8 mouse cellular contexts compared by ENCODE assay signal in the genomic region with DNA sequence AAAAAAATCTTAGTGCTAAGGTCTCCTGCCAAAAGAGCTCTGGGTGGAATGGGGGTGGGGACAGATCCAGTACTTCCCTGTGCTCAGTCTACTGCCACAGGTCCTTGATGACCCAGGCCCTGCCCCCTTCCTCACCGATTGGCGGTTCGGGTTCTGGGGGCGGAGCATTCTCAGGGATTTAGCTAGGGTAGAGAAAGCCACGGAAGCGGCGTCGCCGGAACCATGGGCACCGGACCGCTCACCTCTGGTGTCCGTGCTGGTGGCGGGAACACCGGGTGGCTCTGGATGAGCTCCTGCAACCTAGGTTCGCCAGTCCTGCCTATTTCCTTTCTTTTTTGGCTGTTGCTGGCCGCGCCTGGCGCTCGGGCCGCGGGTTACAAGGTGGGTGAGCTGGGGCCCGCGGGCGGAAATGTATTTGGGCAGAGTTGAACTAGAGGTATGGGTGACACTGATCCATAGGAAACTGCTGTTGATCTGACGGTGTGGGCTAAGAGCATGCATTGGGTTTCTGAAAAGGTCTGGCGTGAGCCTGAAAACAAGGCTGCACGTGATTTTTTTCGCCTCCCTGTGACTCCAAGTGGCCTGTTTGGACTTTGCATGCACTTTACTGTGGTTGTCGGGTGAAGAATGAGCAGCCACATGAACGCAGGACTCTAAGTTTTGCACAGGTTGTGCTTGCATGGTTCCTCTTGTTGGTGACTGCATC. TPM values are rescaled to one million over a fixed set of nuclear protein-coding genes. Genes with fewer than 3 reads are reported as not detected.
DNase-seq lines count a peak whose midpoint lies in the region; ATAC-seq and TF ChIP-seq lines count a peak whose summit lies in the region.

Gene Man2b1 (plus strand): TSS at position 163 of the 706 bp plus-strand sequence.

- H3K27ac ChIP-seq in forebrain, embryonic 11.5 days (ENCODE audit: low read depth, low read length), result no peak within 1 kb of the TSS
- H3K27ac ChIP-seq in heart, embryonic 16.5 days (ENCODE audit: low read length), result peak within 1 kb of the TSS; percentile 51; the same call in 1 of the 2 replicates
- peak within 1 kb of the TSS; percentile 45 for H3K27ac ChIP-seq in liver, embryonic 16.5 days (ENCODE audit: low read length)
- no peak within 1 kb of the TSS for H3K27ac ChIP-seq in neural tube, embryonic 13.5 days (replicated peaks)
- H3K27ac ChIP-seq in testis, adult 2 months (ENCODE audit: control insufficient read depth, insufficient read depth, low read depth, low read length), result 0 out of 2 replicates have a peak within 1 kb of the TSS, but pooled peaks have one; percentile 41

- peak within 1 kb of the TSS; percentile 53 for H3K4me3 ChIP-seq in forebrain, embryonic 11.5 days (ENCODE audit: low read depth, low read length)
- H3K4me3 ChIP-seq in heart, embryonic 16.5 days (ENCODE audit: low read length), result peak within 1 kb of the TSS; percentile 75
- peak within 1 kb of the TSS; percentile 78 for H3K4me3 ChIP-seq in liver, embryonic 16.5 days (ENCODE audit: low read depth, low read length)
- peak within 1 kb of the TSS; percentile 63 for H3K4me3 ChIP-seq in neural tube, embryonic 13.5 days
- H3K4me3 ChIP-seq in testis, adult 2 months (ENCODE audit: control insufficient read depth, low read depth, low read length), result peak within 1 kb of the TSS; percentile 84

- peak; percentile 85 for ATAC-seq in forebrain, embryonic 11.5 days (replicated peaks; ENCODE audit: low FRiP score)
- peak; percentile 81 for ATAC-seq in heart, embryonic 16.5 days (replicated peaks; ENCODE audit: extremely low read depth, insufficient read depth, low FRiP score)
- ATAC-seq in liver, embryonic 16.5 days (ENCODE audit: low read depth), result peak; percentile 89
- peak; percentile 75 for ATAC-seq in neural tube, embryonic 13.5 days (ENCODE audit: low read depth)

- no peaks in the 10 kb centered on the region for H3K27me3 ChIP-seq in forebrain, embryonic 11.5 days (ENCODE audit: control insufficient read depth, insufficient read depth, low read length)
- no peaks in the 10 kb centered on the region for H3K27me3 ChIP-seq in heart, embryonic 16.5 days (ENCODE audit: control insufficient read depth, insufficient read depth, low read length)
- H3K27me3 ChIP-seq in liver, embryonic 16.5 days (ENCODE audit: control insufficient read depth, insufficient read depth, low read depth, low read length), result no peaks in the 10 kb centered on the region
- no peaks in the 10 kb centered on the region for H3K27me3 ChIP-seq in neural tube, embryonic 13.5 days
- H3K27me3 ChIP-seq in testis, adult 2 months (ENCODE audit: control insufficient read depth, insufficient read depth, low read length), result no peaks in the 10 kb centered on the region

- DNase-seq in CD8-positive naive resting alpha-beta T cell, adult 2 months (ENCODE audit: low read depth in 2 of 2, low spot score in 2 of 2), result peak; percentile 68 to 76
- peak; percentile 88 for DNase-seq in c-Kit-positive CD71-negative TER-119-negative erythroid progenitor cells, embryonic 14.5 days (ENCODE audit: low read depth)
- DNase-seq in forebrain, embryonic 11.5 days (ENCODE audit: low spot score), result peak; percentile 85
- peak; percentile 89 to 93 for DNase-seq in kidney, postnatal 4 days

- peak within 1 kb of the TSS; percentile 68 for H3K9ac ChIP-seq in forebrain, embryonic 11.5 days (ENCODE audit: low read length)
- H3K9ac ChIP-seq in heart, embryonic 16.5 days (ENCODE audit: low read length), result peak within 1 kb of the TSS; percentile 77
- peak within 1 kb of the TSS; percentile 74 for H3K9ac ChIP-seq in liver, embryonic 16.5 days (ENCODE audit: low read depth, low read length)
- peak within 1 kb of the TSS; percentile 83 for H3K9ac ChIP-seq in neural tube, embryonic 13.5 days

- H3K4me2 ChIP-seq in forebrain, embryonic 11.5 days (ENCODE audit: low read depth, low read length, severe bottlenecking), result peak within 1 kb of the TSS; percentile 81
- H3K4me2 ChIP-seq in heart, embryonic 16.5 days (ENCODE audit: low read depth, low read length), result peak within 1 kb of the TSS; percentile 83
- peak within 1 kb of the TSS; percentile 91 for H3K4me2 ChIP-seq in liver, embryonic 16.5 days (ENCODE audit: low read depth, low read length)
- peak within 1 kb of the TSS; percentile 89 for H3K4me2 ChIP-seq in neural tube, embryonic 13.5 days

- H3K36me3 ChIP-seq in forebrain, embryonic 11.5 days (ENCODE audit: control insufficient read depth, insufficient read depth, low read length), result no peaks in the 10 kb centered on the region; the same call in 1 of the 2 replicates
- H3K36me3 ChIP-seq in heart, embryonic 16.5 days (ENCODE audit: control insufficient read depth, insufficient read depth), result peaks cover 15% of the 10 kb centered on the region
- peaks cover 9% of the 10 kb centered on the region for H3K36me3 ChIP-seq in liver, embryonic 16.5 days (ENCODE audit: control insufficient read depth, insufficient read depth)
- H3K36me3 ChIP-seq in neural tube, embryonic 13.5 days, result peaks cover 33% of the 10 kb centered on the region
- no peaks in the 10 kb centered on the region for H3K36me3 ChIP-seq in testis, adult 2 months (ENCODE audit: control insufficient read depth, insufficient read depth, low read length)

- peaks cover 4% of the 10 kb centered on the region; the same call in 1 of the 2 replicates for H3K4me1 ChIP-seq in forebrain, embryonic 11.5 days (replicated peaks; ENCODE audit: control insufficient read depth, insufficient read depth, low read length)
- peaks cover 27% of the 10 kb centered on the region for H3K4me1 ChIP-seq in heart, embryonic 16.5 days (ENCODE audit: control insufficient read depth, insufficient read depth, low read length)
- H3K4me1 ChIP-seq in liver, embryonic 16.5 days (ENCODE audit: control insufficient read depth, low read depth, low read length), result peaks cover 39% of the 10 kb centered on the region
- peaks cover 47% of the 10 kb centered on the region for H3K4me1 ChIP-seq in neural tube, embryonic 13.5 days (replicated peaks)
- H3K4me1 ChIP-seq in testis, adult 2 months (ENCODE audit: control insufficient read depth, insufficient read depth, low read length), result peaks cover 18% of the 10 kb centered on the region

- peak; percentile 54; the same call in 1 of the 2 replicates for TF ChIP-seq POLR2A in testis, adult 2 months (IDR thresholded peaks at IDR 0.05; ENCODE audit: control insufficient read depth, low read depth, low read length)

- TF ChIP-seq CTCF in testis, adult 2 months (IDR thresholded peaks at IDR 0.05; ENCODE audit: control insufficient read depth, insufficient read depth, insufficient replicate concordance, low read depth, low read length), result 0 out of 2 replicates have a peak, but pooled peaks have one; percentile 6

- WGBS in forebrain, embryonic 11.5 days, result 2% methylated on average over 30 of the region's 30 CpGs
- WGBS in heart, embryonic 16.5 days, result under 1% methylated on average over 30 of the region's 30 CpGs
- WGBS in liver, embryonic 16.5 days (ENCODE audit: insufficient replicate concordance), result under 1% methylated on average over 30 of the region's 30 CpGs
- WGBS in neural tube, embryonic 13.5 days, result under 1% methylated on average over 30 of the region's 30 CpGs

- H3K9me3 ChIP-seq in forebrain, embryonic 11.5 days (ENCODE audit: control insufficient read depth, low read length), result no peaks in the 10 kb centered on the region
- H3K9me3 ChIP-seq in heart, embryonic 16.5 days (replicated peaks; ENCODE audit: control insufficient read depth, low read length), result no peaks in the 10 kb centered on the region
- no peaks in the 10 kb centered on the region for H3K9me3 ChIP-seq in liver, embryonic 16.5 days (replicated peaks; ENCODE audit: control insufficient read depth, low read length)
- no peaks in the 10 kb centered on the region for H3K9me3 ChIP-seq in neural tube, embryonic 13.5 days

RNA-seq across cellular contexts. Expression of gene Man2b1, which starts in this region (rescaled TPM):
- 20.9 and 21.0 TPM in 2 replicates for polyA plus RNA-seq in forebrain, embryonic 11.5 days (2014; fragmentation: Nextera tagmentation; extraction: Ambion mirVana)
- polyA plus RNA-seq in heart, embryonic 16.5 days (2015; fragmentation: Nextera tagmentation; extraction: Ambion mirVana), result 33.9 and 39.3 TPM in 2 replicates
- polyA plus RNA-seq in liver, embryonic 16.5 days (2015; fragmentation: Nextera tagmentation; extraction: Ambion mirVana), result 38.7 and 44.4 TPM in 2 replicates
- 18.7 and 19.2 TPM in 2 replicates for polyA plus RNA-seq in neural tube, embryonic 13.5 days (2015; fragmentation: Nextera tagmentation; extraction: Ambion mirVana)
- polyA plus RNA-seq in testis, adult 2 months (2012; rRNA removed), result 19.3 and 19.6 TPM in 2 replicates

Comparison
In these comparisons a context has a peak if more than half of its experiments do, and no peak if none do; other contexts are left out.
1. H3K27ac ChIP-seq: peak in heart, embryonic 16.5 days (single experiment), liver, embryonic 16.5 days (single experiment) and testis, adult 2 months (single experiment); none in forebrain, embryonic 11.5 days (single experiment) and neural tube, embryonic 13.5 days (single experiment).
2. Peak in every context shown above with its lines, with median percentiles within 50 percentile points of each other: DNase-seq, ATAC-seq, H3K4me2 ChIP-seq, H3K4me3 ChIP-seq and H3K9ac ChIP-seq.